Mouse (Mus musculus) hindbrain, embryonic 15.5 days (tissue): ENCODE measurements around the gene Clk4. TPM values are rescaled to one million over a fixed set of nuclear protein-coding genes. Genes with fewer than 3 reads are reported as not detected.

ENCODE experiments used
- ATAC-seq: fragments of 200-750 bp; cut with Nextera tagmentation; 2 replicates; pipeline ENCODE4 v1.8.0; 2017; ENCODE audit warnings: low read depth, moderate number of reproducible peaks, moderate TSS enrichment; ENCODE audit not compliant: low FRiP score
- H3K27ac ChIP-seq: fragments of 300-500 bp; sonication (generic); replicated peaks from 2 replicates; pipeline ENCODE4 v1.5.1; 2015; ENCODE audit warnings: mild to moderate bottlenecking, inconsistent platforms
- H3K27me3 ChIP-seq: fragments of 300-500 bp; sonication (generic); 2 replicates; pipeline ENCODE4 v1.6.1; 2015; ENCODE audit warnings: control low read depth, inconsistent platforms
- H3K36me3 ChIP-seq: fragments of 300-500 bp; sonication (generic); 2 replicates; pipeline ENCODE4 v1.6.1; 2015; ENCODE audit warnings: control low read depth, inconsistent platforms
- H3K4me1 ChIP-seq: fragments of 300-500 bp; sonication (generic); replicated peaks from 2 replicates; pipeline ENCODE4 v1.6.1; 2015; ENCODE audit warnings: control low read depth, inconsistent platforms
- H3K4me2 ChIP-seq: fragments of 300-500 bp; sonication (generic); 2 replicates; pipeline ENCODE4 v1.6.1; 2015; ENCODE audit warnings: moderate library complexity, mild to moderate bottlenecking, inconsistent platforms
- H3K4me3 ChIP-seq: fragments of 300-500 bp; sonication (generic); 2 replicates; pipeline ENCODE4 v1.5.1; 2015; ENCODE audit warnings: mild to moderate bottlenecking, inconsistent platforms
- H3K9ac ChIP-seq: fragments of 300-500 bp; sonication (generic); 2 replicates; pipeline ENCODE4 v1.6.1; 2015; ENCODE audit warnings: inconsistent platforms
- H3K9me3 ChIP-seq: fragments of 300-500 bp; sonication (generic); 2 replicates; pipeline ENCODE4 v1.6.1; 2016; ENCODE audit warnings: control low read depth, inconsistent platforms
- WGBS: fragments of 180-500 bp; shearing (Covaris S2); methylation state at CpG from one replicate; pipeline ENCODE4 v1.1.7; 2015; 5-methylcytosine and 5-hydroxymethylcytosine counted together
- polyA plus RNA-seq: library from polyadenylated mRNA; unstranded; fragments of >200 nt; fragmentation: Nextera tagmentation; extraction: Ambion mirVana; gene quantifications from 2 replicates; pipeline ENCODE4 v1.2.1, GENCODE M21; 2015

Clk4 gene
- polyA plus RNA-seq, 1 experiment from 2014 or later, result 117 TPM

- Histone ChIP-seq H3K9me3 (no peaks in the 10 kb centered on the region), H3K9ac (no peak overlapping the region), H3K4me1 (no peaks in the 10 kb centered on the region), H3K27ac (no peak overlapping the region), H3K36me3 (peaks cover 66% of the 10 kb centered on the region), H3K4me3 (no peak overlapping the region), H3K4me2 (no peak overlapping the region), H3K27me3 (no peaks in the 10 kb centered on the region)
- ATAC-seq, result no peak
- 62% methylated on average over 1 of the region's 1 CpGs for WGBS
Measured at GRCm38 (mm10) chr11:51274418-51274817, 12.9 kb downstream of the Clk4 start.

GRCm38 (mm10) chr11:51289564-51290041, 28.1 kb downstream of the Clk4 start, which contains the start of gene Col23a1:
Gene Col23a1, plus strand, starts transcription at chr11:51289920.
- peak; percentile 91 for ATAC-seq
- 0 out of 2 replicates have a peak, but pooled peaks cover 6% of the 10 kb centered on the region for H3K27me3 ChIP-seq
- H3K27ac ChIP-seq, result peak within 1 kb of the TSS; percentile 63
- peak within 1 kb of the TSS; percentile 95 for H3K4me2 ChIP-seq
- peaks cover 15% of the 10 kb centered on the region for H3K4me1 ChIP-seq
- WGBS, result under 1% methylated on average over 35 of the region's 38 CpGs
- 0 out of 2 replicates have a peak, but pooled peaks cover 2% of the 10 kb centered on the region for H3K36me3 ChIP-seq
- peak within 1 kb of the TSS; percentile 49 for H3K9ac ChIP-seq
- H3K4me3 ChIP-seq, result peak within 1 kb of the TSS; percentile 60
- H3K9me3 ChIP-seq, result no peaks in the 10 kb centered on the region

GRCm38 (mm10) chr11:51290066-51290955, 28.8 kb downstream of the Clk4 start:
- H3K27me3 ChIP-seq, result 0 out of 2 replicates have a peak, but pooled peaks cover 6% of the 10 kb centered on the region
- ATAC-seq, result peak; percentile 72
- H3K9me3 ChIP-seq, result no peaks in the 10 kb centered on the region
- peaks cover 15% of the 10 kb centered on the region for H3K4me1 ChIP-seq
- peak overlapping the region; percentile 60 for H3K4me3 ChIP-seq
- H3K36me3 ChIP-seq, result no peaks in the 10 kb centered on the region
- H3K27ac ChIP-seq, result peak overlapping the region; percentile 63; the same call in 1 of the 2 replicates
- H3K4me2 ChIP-seq, result peak overlapping the region; percentile 95
- 2% methylated on average over 55 of the region's 74 CpGs for WGBS
- H3K9ac ChIP-seq, result peak overlapping the region; percentile 49

- H3K27me3 ChIP-seq, result 0 out of 2 replicates have a peak, but pooled peaks cover 6% of the 10 kb centered on the region
- no peak overlapping the region for H3K9ac ChIP-seq
- H3K27ac ChIP-seq, result no peak overlapping the region
- peaks cover 15% of the 10 kb centered on the region for H3K4me1 ChIP-seq
- H3K4me2 ChIP-seq, result no peak overlapping the region
- 69% methylated on average over 2 of the region's 2 CpGs for WGBS
- ATAC-seq, result no peak
- no peak overlapping the region for H3K4me3 ChIP-seq
- H3K9me3 ChIP-seq, result no peaks in the 10 kb centered on the region
- H3K36me3 ChIP-seq, result no peaks in the 10 kb centered on the region
Measured at GRCm38 (mm10) chr11:51293956-51294530, 32.5 kb downstream of the Clk4 start.

- ATAC-seq, result no peak
- H3K9me3 ChIP-seq, result no peaks in the 10 kb centered on the region
- H3K9ac ChIP-seq, result no peak overlapping the region
- no peaks in the 10 kb centered on the region for H3K36me3 ChIP-seq
- no peak overlapping the region for H3K27ac ChIP-seq
- no peak overlapping the region for H3K4me3 ChIP-seq
- H3K4me1 ChIP-seq, result 0 out of 2 replicates have a peak, but pooled peaks cover 5% of the 10 kb centered on the region
- WGBS, result 70% methylated on average over 3 of the region's 3 CpGs
- H3K27me3 ChIP-seq, result 0 out of 2 replicates have a peak, but pooled peaks cover 6% of the 10 kb centered on the region
- H3K4me2 ChIP-seq, result no peak overlapping the region
Measured at GRCm38 (mm10) chr11:51295742-51296141, 34.2 kb downstream of the Clk4 start.

- Histone ChIP-seq H3K27me3 (no peaks in the 10 kb centered on the region), H3K4me3 (no peak overlapping the region), H3K4me2 (no peak overlapping the region), H3K36me3 (no peaks in the 10 kb centered on the region), H3K9me3 (no peaks in the 10 kb centered on the region), H3K27ac (no peak overlapping the region), H3K9ac (no peak overlapping the region), H3K4me1 (0 out of 2 replicates have a peak, but pooled peaks cover 5% of the 10 kb centered on the region)
- 87% methylated on average over 4 of the region's 4 CpGs for WGBS
- ATAC-seq, result no peak
Measured at GRCm38 (mm10) chr11:51298691-51299090, 37.2 kb downstream of the Clk4 start.

- Histone ChIP-seq H3K9ac (no peak overlapping the region), H3K4me1 (no peaks in the 10 kb centered on the region), H3K4me2 (no peak overlapping the region), H3K36me3 (no peaks in the 10 kb centered on the region), H3K27ac (no peak overlapping the region), H3K9me3 (no peaks in the 10 kb centered on the region), H3K27me3 (no peaks in the 10 kb centered on the region), H3K4me3 (no peak overlapping the region)
- 68% methylated on average over 5 of the region's 5 CpGs for WGBS
- ATAC-seq, result no peak
Measured at GRCm38 (mm10) chr11:51302396-51302795, 40.9 kb downstream of the Clk4 start.

GRCm38 (mm10) chr11:51303981-51304553, 42.5 kb downstream of the Clk4 start:
- Histone ChIP-seq H3K9me3 (no peaks in the 10 kb centered on the region), H3K9ac (no peak overlapping the region), H3K27me3 (no peaks in the 10 kb centered on the region), H3K27ac (no peak overlapping the region), H3K4me3 (no peak overlapping the region), H3K4me2 (no peak overlapping the region), H3K36me3 (no peaks in the 10 kb centered on the region), H3K4me1 (no peaks in the 10 kb centered on the region)
- no peak for ATAC-seq
- WGBS, result 64% methylated on average over 12 of the region's 12 CpGs

GRCm38 (mm10) chr11:51308306-51308705, 46.8 kb downstream of the Clk4 start:
- ATAC-seq, result no peak
- Histone ChIP-seq H3K4me1 (no peaks in the 10 kb centered on the region), H3K4me3 (no peak overlapping the region), H3K27ac (no peak overlapping the region), H3K4me2 (no peak overlapping the region), H3K9me3 (no peaks in the 10 kb centered on the region), H3K36me3 (no peaks in the 10 kb centered on the region), H3K9ac (no peak overlapping the region), H3K27me3 (no peaks in the 10 kb centered on the region)
- 58% methylated on average over 5 of the region's 5 CpGs for WGBS

GRCm38 (mm10) chr11:51311846-51312245, 50.3 kb downstream of the Clk4 start:
- H3K9ac ChIP-seq, result no peak overlapping the region
- H3K4me3 ChIP-seq, result no peak overlapping the region
- 69% methylated on average over 8 of the region's 8 CpGs for WGBS
- H3K27me3 ChIP-seq, result no peaks in the 10 kb centered on the region
- 0 out of 2 replicates have a peak, but pooled peaks cover 2% of the 10 kb centered on the region for H3K4me1 ChIP-seq
- H3K4me2 ChIP-seq, result no peak overlapping the region
- H3K27ac ChIP-seq, result no peak overlapping the region
- no peaks in the 10 kb centered on the region for H3K9me3 ChIP-seq
- no peaks in the 10 kb centered on the region for H3K36me3 ChIP-seq
- 0 out of 2 replicates have a peak, but pooled peaks have one; percentile 54 for ATAC-seq

GRCm38 (mm10) chr11:51315991-51316810, 54.7 kb downstream of the Clk4 start:
- H3K4me1 ChIP-seq, result 0 out of 2 replicates have a peak, but pooled peaks cover 2% of the 10 kb centered on the region
- no peak overlapping the region for H3K27ac ChIP-seq
- H3K4me3 ChIP-seq, result no peak overlapping the region
- H3K9ac ChIP-seq, result no peak overlapping the region
- no peaks in the 10 kb centered on the region for H3K27me3 ChIP-seq
- H3K9me3 ChIP-seq, result no peaks in the 10 kb centered on the region
- no peak overlapping the region for H3K4me2 ChIP-seq
- no peak for ATAC-seq
- no peaks in the 10 kb centered on the region for H3K36me3 ChIP-seq
- WGBS, result 72% methylated on average over 7 of the region's 7 CpGs
